Mouse (Mus musculus) natural killer cell, adult 2 months (primary cell): ENCODE data around the gene Cflar.
"Not testable (repeated sequence)": the region's sequence is repeated elsewhere in the genome, so short reads cannot be mapped to it uniquely, and the experiment has no call there.

ENCODE experiments used
- DNase-seq, 2 experiments: peaks; one replicate each; pipeline ENCODE4 v3.0.0; 2022; ENCODE audit warnings: low spot score in 2 of 2

Gene Cflar

DNA sequence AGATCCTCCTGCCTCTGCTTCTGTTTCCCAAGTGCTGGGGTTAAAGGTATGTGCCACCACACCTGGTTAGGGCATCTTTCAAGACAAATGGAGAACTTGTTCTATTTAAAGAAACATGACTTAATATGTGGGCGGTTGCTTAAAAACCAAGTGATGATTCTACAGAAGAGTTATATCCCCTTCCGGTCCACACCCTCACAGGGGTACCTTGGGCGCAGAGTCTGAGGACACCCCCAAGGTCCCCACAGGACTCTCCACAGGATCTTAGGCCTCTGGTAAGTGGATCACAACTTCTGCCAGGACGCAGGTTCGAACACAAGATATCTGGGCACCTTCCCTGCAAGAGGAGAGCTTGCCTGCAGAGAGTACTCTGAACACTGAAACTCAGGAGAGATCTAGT, 64.1 kb downstream of the Cflar start:
- DNase-seq = no peak

DNA sequence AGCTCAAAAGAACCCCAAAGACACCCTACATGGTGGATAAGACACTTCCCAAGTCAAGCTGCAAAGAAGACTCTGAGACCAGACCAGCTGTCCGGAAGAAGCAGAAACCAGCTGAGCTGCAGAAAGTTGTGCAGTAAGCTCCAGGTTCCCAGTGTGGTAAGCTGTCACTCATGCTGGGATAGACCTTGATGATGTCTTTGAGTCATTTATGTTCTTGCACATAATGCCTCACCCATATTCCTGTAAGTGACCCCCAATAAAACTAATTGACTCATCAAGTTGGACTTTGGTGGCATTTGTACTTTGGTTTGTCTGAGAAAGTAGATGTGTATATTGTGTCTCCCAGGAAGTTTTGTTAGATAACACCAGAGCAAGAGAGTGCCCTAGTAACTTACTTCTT, 66.3 kb downstream of the Cflar start:
- no peak for DNase-seq

DNA sequence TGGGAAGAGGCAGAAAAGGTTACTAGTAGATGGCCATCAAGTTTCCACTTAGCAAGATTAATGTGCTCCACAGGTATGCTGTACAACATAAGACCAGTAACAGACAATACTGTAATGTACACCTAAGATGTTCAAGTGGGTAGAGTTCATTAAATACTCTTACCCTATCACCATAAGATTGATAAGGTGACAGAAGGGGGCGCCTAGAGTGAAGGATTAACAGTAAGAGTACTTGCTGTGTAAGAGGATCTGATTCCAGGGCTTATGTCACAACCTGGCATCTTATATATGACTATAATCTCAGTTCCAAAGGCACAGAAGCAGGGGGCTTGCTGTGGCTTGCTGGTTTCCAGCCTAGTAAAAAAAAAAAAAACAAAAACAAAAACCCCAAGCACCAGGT, 66.9 kb downstream of the Cflar start:
- DNase-seq = peak in 1 of 2 experiments; percentile 15

DNA sequence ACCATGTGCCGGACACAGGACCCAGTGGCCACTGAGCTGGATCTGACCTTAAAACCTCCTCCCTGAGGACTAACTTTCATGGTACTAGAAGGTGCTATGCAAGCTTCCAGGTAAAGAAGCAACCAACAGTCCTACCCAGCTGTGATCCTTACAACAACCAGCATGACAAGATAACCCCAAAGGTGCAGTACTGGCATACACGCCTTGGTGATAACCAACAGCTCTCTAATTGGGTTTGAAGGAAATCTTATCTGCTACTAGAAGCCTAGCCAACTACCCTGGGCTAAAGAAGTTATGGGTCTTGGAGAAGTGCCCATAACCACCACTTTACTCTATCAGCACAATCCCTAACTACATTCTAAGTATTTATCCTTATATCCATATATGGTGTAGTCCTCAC, 75.0 kb downstream of the Cflar start:
- DNase-seq = no peak

DNA sequence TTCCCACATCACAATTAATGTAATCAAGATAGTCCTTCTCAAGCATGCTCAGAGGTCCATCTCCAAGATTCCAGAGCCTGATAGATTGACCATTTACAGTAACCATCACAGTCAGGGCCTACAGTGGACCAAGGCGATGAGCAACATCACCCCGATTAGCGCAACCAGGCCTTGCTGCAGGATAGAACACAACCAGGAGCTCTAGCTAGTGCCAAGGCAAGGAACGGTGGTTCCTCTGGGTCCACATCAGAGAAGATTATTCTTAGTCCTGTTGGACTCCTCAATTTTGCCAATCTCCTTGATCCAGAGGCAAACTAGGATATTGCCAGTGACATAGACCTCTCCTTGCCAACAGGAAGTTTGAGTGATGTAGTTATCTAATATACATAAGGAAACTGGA, 77.1 kb downstream of the Cflar start:
- DNase-seq = no peak

DNA sequence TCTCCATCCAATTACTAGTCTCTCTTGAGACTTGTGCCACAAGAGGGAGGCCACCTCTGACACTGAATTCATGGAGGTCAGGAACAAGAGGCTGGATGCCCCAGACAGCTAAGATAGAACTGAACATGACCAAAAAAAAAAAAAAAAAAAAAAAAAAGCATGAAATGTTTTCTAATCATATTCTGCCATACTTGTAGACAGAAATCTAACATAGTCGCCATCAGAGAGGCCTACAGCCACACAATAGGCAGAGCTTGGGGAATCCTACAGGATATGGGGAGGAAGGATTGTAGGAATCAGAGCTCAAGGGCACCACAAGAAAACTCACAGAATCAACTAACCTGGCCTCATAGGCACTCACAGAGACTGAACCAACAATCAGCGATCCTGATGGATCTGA, 83.4 kb downstream of the Cflar start:
- DNase-seq = no peak

DNA sequence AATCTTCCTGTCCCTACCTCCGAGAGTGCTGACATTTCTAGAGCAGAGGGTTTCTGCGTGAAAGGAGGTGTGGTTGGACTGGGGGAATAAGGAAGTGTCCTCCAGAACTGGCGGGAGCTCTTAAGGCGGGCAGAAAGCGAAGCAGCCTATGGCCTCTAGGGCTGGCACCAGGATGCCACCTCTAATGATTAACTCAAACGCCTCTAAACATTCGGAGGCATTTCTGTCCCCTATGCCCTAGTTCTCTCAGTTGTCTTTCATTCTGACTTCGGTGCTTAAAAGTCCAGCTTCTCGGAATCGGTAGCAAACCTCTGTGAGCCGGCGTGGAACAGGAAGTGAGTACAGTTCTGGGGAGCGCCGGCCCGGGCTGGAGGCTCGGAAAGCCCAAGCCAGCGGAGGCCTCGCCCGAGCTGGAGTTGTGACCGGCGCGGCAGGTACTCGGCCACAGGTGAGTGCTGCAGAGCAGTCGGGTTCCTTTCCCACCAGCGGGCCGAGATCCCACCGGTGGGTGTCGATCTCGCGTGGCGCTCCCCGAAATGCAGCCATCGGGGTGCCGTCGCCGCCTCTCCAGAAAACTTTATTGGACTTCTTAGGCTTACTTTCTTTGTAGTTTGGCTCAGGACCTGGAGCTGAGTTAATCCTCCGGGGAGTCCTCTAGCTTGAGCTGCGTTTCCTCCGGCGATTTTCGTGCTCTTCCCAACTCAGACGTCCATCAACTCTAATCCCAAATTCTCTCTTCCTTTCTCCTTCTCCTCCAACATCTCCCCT, 84.2 kb downstream of the Cflar start, which contains the start of gene Casp8:
Gene Casp8 (plus strand): TSS at position 84 of the 768 bp plus-strand sequence.
- peak; percentile 56 to 65 for DNase-seq

DNA sequence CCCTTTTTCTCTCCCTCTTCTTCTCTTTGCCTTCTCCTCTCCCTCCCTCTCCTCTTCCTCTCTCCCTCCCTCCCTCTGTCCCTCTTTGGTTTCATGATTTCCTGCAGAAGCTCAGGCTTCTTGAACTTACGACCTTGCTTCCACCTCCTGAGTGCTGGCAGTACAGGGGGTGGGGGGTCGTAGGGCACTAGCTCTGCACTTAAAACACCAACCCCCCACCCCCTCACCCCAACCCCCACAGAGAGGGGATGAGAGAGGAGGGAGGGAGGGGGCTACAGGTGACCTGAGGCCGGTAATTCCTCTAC, 84.7 kb downstream of the Cflar start:
- DNase-seq = no peak

DNA sequence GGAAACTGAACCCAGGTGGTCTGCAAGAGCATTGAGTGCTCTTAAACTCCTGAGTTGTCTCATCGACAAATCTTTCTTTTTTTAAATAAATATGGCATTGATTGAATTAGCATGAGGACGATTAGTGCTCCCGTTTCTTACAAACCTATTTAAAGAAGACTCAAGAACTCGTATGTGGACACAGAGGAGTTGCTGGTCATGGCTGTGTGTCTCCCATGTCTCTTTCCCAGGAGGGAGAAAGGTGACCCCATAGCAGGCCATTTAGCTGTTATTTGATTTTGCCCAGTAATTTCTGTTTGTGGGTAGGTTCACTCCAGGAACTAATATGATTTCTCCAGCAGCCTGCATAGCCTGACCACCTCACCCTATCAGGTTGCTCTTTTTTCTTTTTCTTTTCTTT, 85.5 kb downstream of the Cflar start:
- no peak for DNase-seq

DNA sequence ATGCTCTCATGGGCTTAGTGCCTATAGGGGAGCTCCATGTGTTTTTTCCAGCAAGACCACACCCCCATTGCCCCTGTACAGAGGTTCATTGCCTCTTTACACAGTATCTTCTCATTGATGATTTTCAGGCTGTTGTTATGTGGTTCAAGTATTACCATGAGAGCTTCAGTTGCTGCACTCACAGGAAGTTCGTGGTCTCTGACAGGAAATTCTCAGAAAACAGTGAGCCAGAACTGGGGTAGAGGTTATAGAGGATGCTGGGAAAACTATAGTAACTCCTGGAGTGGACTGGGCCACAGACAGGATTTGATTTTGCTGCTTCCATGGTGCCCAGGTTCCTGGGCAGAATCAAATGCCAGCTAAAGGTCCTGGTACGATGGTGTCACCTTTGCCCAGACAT, 86.1 kb downstream of the Cflar start:
- peak; percentile 68 to 71 for DNase-seq

DNA sequence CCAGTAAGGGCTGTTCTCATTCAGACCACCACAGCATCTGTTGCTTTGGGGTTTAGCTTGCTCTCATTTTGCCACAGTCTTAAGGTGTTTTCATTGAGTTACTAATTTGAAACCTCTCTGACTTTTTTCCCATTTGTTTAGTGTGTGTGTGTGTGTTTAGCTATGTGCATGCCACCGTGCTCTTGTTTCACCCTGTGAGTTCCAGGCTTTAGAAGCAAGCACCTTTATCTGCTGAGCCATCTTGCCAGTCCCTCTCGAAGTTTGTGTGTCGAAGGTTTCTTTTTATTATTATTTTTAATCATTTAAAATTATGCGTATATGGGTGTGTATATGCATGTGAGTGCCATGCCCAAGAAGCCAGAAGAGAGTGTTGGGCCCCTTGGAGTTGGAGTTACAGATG, 87.6 kb downstream of the Cflar start:
- no peak for DNase-seq

DNA sequence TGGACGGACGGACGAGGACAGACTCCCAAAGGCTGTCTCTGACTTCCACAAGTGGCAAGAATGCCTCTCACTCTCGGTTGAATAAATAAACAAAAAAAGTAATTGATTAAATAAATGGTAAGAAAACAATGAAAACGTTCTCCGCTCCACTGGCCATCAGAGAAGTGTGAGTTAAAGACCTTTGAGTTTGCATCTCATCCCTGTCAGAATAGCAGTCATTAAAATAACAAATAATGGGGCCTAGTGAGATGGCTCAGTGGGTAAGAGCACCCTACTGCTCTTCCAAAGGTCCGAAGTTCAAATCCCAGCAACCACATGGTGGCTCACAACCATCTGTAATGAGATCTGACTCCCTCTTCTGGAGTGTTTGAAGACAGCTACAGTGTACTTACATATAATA, 89.3 kb downstream of the Cflar start:
- DNase-seq = not testable (repeated sequence)

DNA sequence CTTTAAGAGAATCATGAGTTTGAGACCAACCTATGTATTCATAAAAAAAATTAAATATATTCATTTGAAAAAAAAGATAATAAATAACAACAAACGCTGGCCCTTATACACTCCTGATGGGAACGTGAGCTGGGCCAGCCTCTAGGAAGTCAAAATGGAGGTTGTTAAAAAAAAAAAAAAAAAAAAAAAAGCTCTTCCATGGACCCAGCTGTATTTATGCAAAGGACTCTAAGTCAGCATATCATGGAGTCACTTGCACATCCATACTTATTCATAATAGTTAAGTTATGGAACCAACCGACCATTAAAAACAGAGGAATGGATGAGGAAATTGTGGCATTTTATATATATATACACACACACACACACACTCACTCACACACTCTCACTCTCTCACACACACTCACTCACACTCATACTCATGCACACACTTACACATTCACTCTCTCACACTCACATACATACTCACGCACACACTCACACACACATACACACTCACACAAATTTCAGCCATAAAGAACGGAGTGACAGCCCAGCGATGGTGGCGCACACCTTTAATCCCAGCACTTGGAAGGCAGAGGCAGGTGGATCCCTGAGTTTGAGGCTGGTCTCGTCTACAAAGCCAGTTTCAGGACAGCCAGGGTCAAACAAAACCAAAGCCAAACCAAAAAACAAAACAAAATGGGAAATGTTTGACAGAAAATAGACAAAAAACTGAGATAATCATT, 90.4 kb downstream of the Cflar start:
- DNase-seq = no peak

DNA sequence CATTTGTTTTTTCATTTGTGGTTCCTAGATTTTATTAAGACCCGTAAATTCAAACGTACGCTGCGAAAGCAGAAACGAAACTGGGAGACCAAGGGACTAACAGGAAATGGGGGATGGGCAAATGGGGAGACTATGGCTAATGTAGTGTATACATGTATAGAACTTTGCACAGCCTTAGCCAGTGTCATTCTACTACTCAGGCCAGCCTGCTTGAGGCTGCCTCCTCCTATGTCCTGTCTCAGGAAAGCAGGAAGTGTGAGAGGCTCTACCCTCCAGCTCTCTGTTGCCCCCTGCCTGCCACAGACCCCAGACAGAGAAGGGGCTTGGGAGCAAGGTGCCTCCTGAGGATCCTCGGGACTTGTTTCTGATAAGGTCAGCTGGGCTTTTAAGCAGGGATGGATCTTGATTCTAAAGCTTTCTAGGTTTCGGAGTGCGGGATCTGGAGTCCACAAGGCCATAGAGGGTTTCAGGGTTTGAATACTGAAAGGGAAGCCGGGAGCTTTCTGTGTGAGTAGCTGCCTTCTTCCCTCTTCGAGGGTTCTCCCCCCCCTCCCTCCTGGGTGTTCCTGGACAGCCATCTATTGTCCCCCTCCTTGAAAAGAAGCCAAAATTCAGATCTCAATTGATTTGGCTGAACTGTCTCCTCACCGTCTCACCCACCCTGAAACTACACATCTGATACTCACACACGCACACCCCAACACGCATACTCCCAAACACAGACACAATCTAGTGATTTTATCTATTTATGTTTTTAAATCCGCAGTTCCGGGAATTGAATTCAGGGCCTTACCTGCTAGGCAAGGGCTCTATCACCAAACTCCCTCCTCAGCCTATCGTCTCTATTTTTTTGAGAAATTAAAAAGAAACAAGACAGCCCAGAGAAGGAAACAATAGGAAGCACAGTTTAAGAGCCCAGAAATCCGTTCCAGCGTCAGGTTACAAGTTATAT, 91.3 kb downstream of the Cflar start:
- DNase-seq = peak; percentile 69 to 74

DNA sequence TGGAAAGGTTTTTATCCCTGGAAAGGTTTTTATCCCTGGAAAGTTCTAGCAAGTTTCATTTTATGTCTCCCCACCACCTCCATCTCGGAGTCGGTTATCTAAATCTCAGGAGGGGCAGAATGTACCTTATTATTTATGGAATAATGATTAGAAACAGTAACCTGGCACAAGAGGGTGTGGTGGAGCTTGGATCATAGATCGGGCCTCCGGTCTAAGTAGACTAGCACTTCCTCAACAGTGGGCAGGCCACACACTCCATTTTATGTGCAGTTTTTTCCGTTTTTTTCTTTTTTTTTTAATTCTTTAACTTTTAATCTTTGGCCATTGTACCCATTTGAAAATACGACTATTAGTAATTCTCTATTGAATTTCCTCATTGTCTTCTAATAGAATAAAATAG, 92.2 kb downstream of the Cflar start:
- no peak for DNase-seq

DNA sequence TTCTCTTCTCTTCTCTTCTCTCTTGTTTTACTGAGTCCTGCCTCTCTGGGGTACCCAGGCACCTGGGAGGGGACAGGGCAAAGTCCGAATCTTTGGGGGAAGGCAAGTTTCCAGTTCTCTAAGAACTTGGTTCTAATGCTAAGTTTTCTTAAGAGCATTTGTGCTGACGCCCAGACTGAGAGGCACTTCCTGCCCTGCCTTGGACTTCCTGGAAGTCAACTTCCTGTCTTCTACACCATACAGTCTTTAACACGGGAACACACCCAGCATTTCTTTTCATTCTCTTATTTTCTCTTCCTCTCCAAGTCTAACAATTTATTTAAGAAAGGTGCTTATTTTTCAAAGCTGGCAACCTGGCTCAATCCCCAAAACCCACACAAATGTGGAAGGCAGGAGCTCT, 95.3 kb downstream of the Cflar start:
- peak in 1 of 2 experiments; percentile 37 for DNase-seq
